Comparison of ENCODE assay signal across 23 mouse cellular contexts in the genomic region with DNA sequence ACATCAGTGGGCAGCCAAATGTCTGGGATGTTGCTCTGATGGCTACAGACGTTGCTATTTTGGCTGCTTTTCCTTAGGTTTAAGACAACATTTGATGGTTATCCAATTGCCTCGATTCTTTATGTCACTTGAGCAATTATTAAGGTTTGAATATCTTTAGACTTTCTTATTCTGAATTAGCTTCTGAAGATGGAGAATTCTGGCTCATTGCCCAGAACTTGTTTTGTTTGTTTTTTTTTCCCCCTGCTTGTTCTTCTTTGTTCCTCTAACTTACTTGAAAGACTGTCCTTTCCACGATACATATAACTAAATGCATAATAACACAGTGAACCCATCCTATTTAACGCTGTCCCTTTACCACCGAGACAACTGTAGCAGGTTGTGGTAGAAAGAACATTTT.
"Had no signal": no experiment of that assay in that cellular context is flagged by ENCODE, and none has a peak within 500 bp of the region (broad histone marks: within the 10 kb centered on the region; RNA-seq: fewer than 3 reads in every experiment).

No protein-coding gene starts in this region.

- H3K4me2 ChIP-seq: limb, embryonic 13.5 days; liver, embryonic 12.5 days; liver, embryonic 15.5 days; midbrain, embryonic 13.5 days; neural tube, embryonic 13.5 days had no signal

- H3K9ac ChIP-seq: limb, embryonic 13.5 days; liver, embryonic 12.5 days; liver, embryonic 15.5 days; midbrain, embryonic 13.5 days; neural tube, embryonic 13.5 days had no signal

- H3K27me3 ChIP-seq: liver, embryonic 12.5 days; liver, embryonic 15.5 days; midbrain, embryonic 13.5 days; neural tube, embryonic 13.5 days had no signal

- H3K4me1 ChIP-seq: limb, embryonic 10.5 days; limb, embryonic 13.5 days; liver, embryonic 12.5 days; liver, embryonic 15.5 days; midbrain, embryonic 13.5 days had no signal

- H3K9me3 ChIP-seq: limb, embryonic 10.5 days; limb, embryonic 13.5 days; liver, embryonic 12.5 days; liver, embryonic 15.5 days; midbrain, embryonic 13.5 days; neural tube, embryonic 13.5 days had no signal

- DNase-seq: kidney, adult 18-20 months; kidney, adult 9 months; kidney, postnatal 14 days; kidney, postnatal 4 days; layer of hippocampus, adult 9-11 months; liver; lung, adult 18-20 months; right cerebral cortex, adult 18-20 months; right cerebral cortex, postnatal 14 days; right cerebral cortex, postnatal 4 days; thymus, adult 2 months; thymus, postnatal 14 days; thymus, postnatal 4 days had no signal

- H3K36me3 ChIP-seq: limb, embryonic 10.5 days; limb, embryonic 13.5 days; liver, embryonic 12.5 days; liver, embryonic 15.5 days; midbrain, embryonic 13.5 days; neural tube, embryonic 13.5 days had no signal

- H3K27ac ChIP-seq: limb, embryonic 10.5 days; limb, embryonic 13.5 days; liver, embryonic 12.5 days; liver, embryonic 15.5 days; macrophage; midbrain, embryonic 13.5 days; neural tube, embryonic 13.5 days; stomach, postnatal 0 days had no signal

- ATAC-seq: intestine, embryonic 16.5 days; liver, embryonic 12.5 days; midbrain, embryonic 13.5 days had no signal

- H3K4me3 ChIP-seq: limb, embryonic 10.5 days; limb, embryonic 13.5 days; liver, embryonic 12.5 days; liver, embryonic 15.5 days; midbrain, embryonic 13.5 days; myocyte; neural tube, embryonic 13.5 days had no signal
